Mouse (Mus musculus) left cerebral cortex, postnatal 10 days (tissue): ENCODE data around the gene Klrg1. TPM values are rescaled to one million over a fixed set of nuclear protein-coding genes. Genes with fewer than 3 reads are reported as not detected.

ENCODE experiments used
- total RNA-seq, 2 experiments: library from RNA; stranded (reverse); gene quantifications; 2 replicates each; pipeline ENCODE4 v1.2.3; 2021

Gene Klrg1
- total RNA-seq, 2 experiments from 2014 or later: 0.24 to 0.32 TPM

Other genes starting within 250 kb of the Klrg1 start
- gene M6pr, start 25.8 kb upstream of the Klrg1 start, total RNA-seq: 10 to 100 TPM; 45.1 to 46.1 TPM
- 10 to 100 TPM; 69.0 to 76.4 TPM for gene Phc1, start 57.7 kb upstream of the Klrg1 start, total RNA-seq
- 100 to 1,000 TPM; 249 to 260 TPM for gene Rimklb, start 215.9 kb upstream of the Klrg1 start, total RNA-seq
- 1 to 10 TPM in 1 of 2 experiments, under 1 TPM in 1; 0.99 to 2.0 TPM for gene Mfap5, start 223.0 kb upstream of the Klrg1 start, total RNA-seq